Mouse (Mus musculus) lung, postnatal 0 days (tissue): ENCODE data around the gene Gria4. TPM values are rescaled to one million over a fixed set of nuclear protein-coding genes. Genes with fewer than 3 reads are reported as not detected.

ENCODE experiments used
- ATAC-seq: fragments of 200-750 bp; cut with Nextera tagmentation; 2 replicates; pipeline ENCODE4 v1.8.0; 2017; ENCODE audit warnings: moderate library complexity
- DNase-seq: peaks from one replicate; pipeline ENCODE4 v3.0.0-alpha.2; 2016; ENCODE audit warnings: low spot score
- H3K27ac ChIP-seq: fragments of 300-500 bp; sonication (generic); 2 replicates; pipeline ENCODE4 v1.5.1; 2014; ENCODE audit warnings: antibody characterized with exemption, mild to moderate bottlenecking, low read length, mixed read lengths
- H3K27me3 ChIP-seq: fragments of 300-500 bp; sonication (generic); replicated peaks from 2 replicates; pipeline ENCODE4 v1.6.1; 2014; ENCODE audit warnings: low read length, mixed read lengths; ENCODE audit not compliant: insufficient read depth
- H3K36me3 ChIP-seq: fragments of 300-500 bp; sonication (generic); 2 replicates; pipeline ENCODE4 v1.6.1; 2014; ENCODE audit warnings: low read length, mixed read lengths; ENCODE audit not compliant: insufficient read depth
- H3K4me1 ChIP-seq: fragments of 300-500 bp; sonication (generic); 2 replicates; pipeline ENCODE4 v1.6.1; 2014; ENCODE audit warnings: antibody characterized with exemption, low read depth, low read length, mixed read lengths; ENCODE audit not compliant: insufficient read depth
- H3K4me2 ChIP-seq: fragments of 300-500 bp; sonication (generic); replicated peaks from 2 replicates; pipeline ENCODE4 v1.6.1; 2014; ENCODE audit warnings: low read depth, mild to moderate bottlenecking, low read length, moderate library complexity, mixed read lengths
- H3K4me3 ChIP-seq: fragments of 300-500 bp; sonication (generic); 2 replicates; pipeline ENCODE4 v1.5.1; 2014; ENCODE audit warnings: low read depth, low read length
- H3K9ac ChIP-seq: fragments of 300-500 bp; sonication (generic); replicated peaks from 2 replicates; pipeline ENCODE4 v1.6.1; 2014; ENCODE audit warnings: low read depth, mild to moderate bottlenecking
- H3K9me3 ChIP-seq: fragments of 300-500 bp; sonication (generic); 2 replicates; pipeline ENCODE4 v1.6.1; 2016; ENCODE audit warnings: low read length, mixed read lengths
- CTCF ChIP-seq: IDR thresholded peaks from 2 replicates; pipeline ENCODE4 v1.5.1; 2016; ENCODE audit warnings: antibody characterized with exemption, mild to moderate bottlenecking
- EP300 ChIP-seq: IDR thresholded peaks from 2 replicates; pipeline ENCODE4 v1.6.1; 2016; ENCODE audit warnings: antibody characterized with exemption, mild to moderate bottlenecking, control low read depth
- WGBS: fragments of 180-500 bp; shearing (Covaris S2); extraction: QIAGEN DNeasy Blood & Tissue Kit; methylation state at CpG from one replicate; pipeline ENCODE4 v1.1.7; 2014; 5-methylcytosine and 5-hydroxymethylcytosine counted together
- polyA plus RNA-seq: library from polyadenylated mRNA; unstranded; fragments of >200 nt; fragmentation: Nextera tagmentation; extraction: Ambion mirVana; gene quantifications from 2 replicates; pipeline ENCODE4 v1.2.1, GENCODE M21; 2015

Gria4 gene
- polyA plus RNA-seq, 1 experiment from 2014 or later = 0.05 TPM

- TF ChIP-seq CTCF (no peak), EP300 (no peak)
- H3K27me3 ChIP-seq = no peaks in the 10 kb centered on the region
- WGBS = 58% methylated on average over 2 of the region's 2 CpGs
- H3K4me1 ChIP-seq = no peaks in the 10 kb centered on the region
- H3K27ac ChIP-seq = no peak overlapping the region
- H3K9ac ChIP-seq = no peak overlapping the region
- no peaks in the 10 kb centered on the region for H3K9me3 ChIP-seq
- DNase-seq (no peak), ATAC-seq (no peak)
- no peak overlapping the region for H3K4me2 ChIP-seq
- H3K36me3 ChIP-seq = no peaks in the 10 kb centered on the region
- no peak overlapping the region for H3K4me3 ChIP-seq
Measured at GRCm38 (mm10) chr9:4665691-4666090, 130.3 kb downstream of the Gria4 start.

GRCm38 (mm10) chr9:4662421-4662820, 133.6 kb downstream of the Gria4 start:
- WGBS = 47% methylated on average over 1 of the region's 1 CpGs
- DNase-seq = no peak
- TF ChIP-seq EP300 (no peak), CTCF (no peak)

GRCm38 (mm10) chr9:4658951-4659350, 137.1 kb downstream of the Gria4 start:
- no peaks in the 10 kb centered on the region for H3K36me3 ChIP-seq
- H3K27me3 ChIP-seq = no peaks in the 10 kb centered on the region
- TF ChIP-seq EP300 (no peak), CTCF (no peak)
- no peak overlapping the region for H3K27ac ChIP-seq
- no peak overlapping the region for H3K9ac ChIP-seq
- DNase-seq (no peak), ATAC-seq (no peak)
- H3K9me3 ChIP-seq = no peaks in the 10 kb centered on the region
- H3K4me2 ChIP-seq = no peak overlapping the region
- no peak overlapping the region for H3K4me3 ChIP-seq
- no peaks in the 10 kb centered on the region for H3K4me1 ChIP-seq

More at GRCm38 (mm10) chr9:4662421-4662820, 133.6 kb downstream of the Gria4 start:
- no peak overlapping the region for H3K27ac ChIP-seq
- H3K9me3 ChIP-seq = no peaks in the 10 kb centered on the region
- no peaks in the 10 kb centered on the region for H3K36me3 ChIP-seq
- no peaks in the 10 kb centered on the region for H3K27me3 ChIP-seq
- H3K4me2 ChIP-seq = no peak overlapping the region
- H3K4me3 ChIP-seq = no peak overlapping the region
- no peaks in the 10 kb centered on the region for H3K4me1 ChIP-seq
- no peak for ATAC-seq
- H3K9ac ChIP-seq = no peak overlapping the region

GRCm38 (mm10) chr9:4654333-4654732, 141.7 kb downstream of the Gria4 start:
- TF ChIP-seq EP300 (no peak), CTCF (no peak)
- Histone ChIP-seq H3K4me1 (no peaks in the 10 kb centered on the region), H3K27ac (no peak overlapping the region), H3K4me3 (no peak overlapping the region), H3K4me2 (no peak overlapping the region), H3K36me3 (no peaks in the 10 kb centered on the region), H3K9me3 (no peaks in the 10 kb centered on the region), H3K9ac (no peak overlapping the region), H3K27me3 (no peaks in the 10 kb centered on the region)
- DNase-seq (no peak), ATAC-seq (no peak)
- 69% methylated on average over 1 of the region's 1 CpGs for WGBS

- Histone ChIP-seq H3K27me3 (no peaks in the 10 kb centered on the region), H3K4me1 (no peaks in the 10 kb centered on the region), H3K4me2 (no peak overlapping the region), H3K27ac (no peak overlapping the region), H3K9me3 (no peaks in the 10 kb centered on the region), H3K4me3 (no peak overlapping the region), H3K9ac (no peak overlapping the region), H3K36me3 (no peaks in the 10 kb centered on the region)
- WGBS = 46% methylated on average over 2 of the region's 2 CpGs
- ATAC-seq (no peak), DNase-seq (no peak)
- TF ChIP-seq EP300 (no peak), CTCF (no peak)
Measured at GRCm38 (mm10) chr9:4639192-4639900, 156.7 kb downstream of the Gria4 start.

GRCm38 (mm10) chr9:4631910-4632309, 164.1 kb downstream of the Gria4 start:
- Histone ChIP-seq H3K4me3 (no peak overlapping the region), H3K4me1 (no peaks in the 10 kb centered on the region), H3K27me3 (no peaks in the 10 kb centered on the region), H3K4me2 (no peak overlapping the region), H3K9me3 (no peaks in the 10 kb centered on the region), H3K9ac (no peak overlapping the region), H3K36me3 (no peaks in the 10 kb centered on the region), H3K27ac (no peak overlapping the region)
- ATAC-seq (no peak), DNase-seq (no peak)
- TF ChIP-seq EP300 (no peak), CTCF (no peak)
- 58% methylated on average over 4 of the region's 4 CpGs for WGBS

- Histone ChIP-seq H3K36me3 (no peaks in the 10 kb centered on the region), H3K9ac (no peak overlapping the region), H3K4me2 (no peak overlapping the region), H3K27ac (no peak overlapping the region), H3K4me1 (no peaks in the 10 kb centered on the region), H3K27me3 (no peaks in the 10 kb centered on the region), H3K9me3 (no peaks in the 10 kb centered on the region), H3K4me3 (no peak overlapping the region)
- ATAC-seq = no peak
- TF ChIP-seq CTCF = no peak
- no peak for TF ChIP-seq EP300
- DNase-seq = no peak
Measured at GRCm38 (mm10) chr9:4615286-4615685, 180.7 kb downstream of the Gria4 start.
